Mouse (Mus musculus) MEL-GATA-1-ER (cell line): Measurements from ENCODE around the gene Olfr92.

Source experiments
- DNase-seq: peaks from one replicate; pipeline ENCODE4 v3.0.0-alpha.2; 2012; ENCODE audit warnings: low read depth; ENCODE audit errors: extremely low read depth

Gene Olfr92

DNA sequence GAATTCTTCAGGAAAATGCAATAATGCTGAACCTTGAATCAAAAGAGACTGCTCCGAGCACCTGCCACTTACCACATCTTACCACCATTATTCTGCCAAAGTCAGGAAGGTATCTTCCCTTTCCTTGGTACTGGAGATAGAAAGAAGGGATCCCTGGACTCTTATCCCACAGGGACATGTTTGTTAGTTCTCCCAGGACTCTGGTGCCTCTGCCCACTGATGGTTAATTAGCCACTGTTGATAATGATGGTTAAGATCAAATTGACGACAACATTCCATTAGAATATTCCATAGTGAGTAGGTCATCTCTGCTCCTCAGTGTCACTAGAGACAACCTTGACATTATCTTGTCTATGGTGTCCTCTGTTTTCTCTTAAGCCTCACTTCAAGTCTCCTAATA lies at the start of gene Olfr92:
Gene Olfr92, minus strand, starts transcription at position 101 of the 400 bp plus-strand sequence.
- no peak for DNase-seq

DNA sequence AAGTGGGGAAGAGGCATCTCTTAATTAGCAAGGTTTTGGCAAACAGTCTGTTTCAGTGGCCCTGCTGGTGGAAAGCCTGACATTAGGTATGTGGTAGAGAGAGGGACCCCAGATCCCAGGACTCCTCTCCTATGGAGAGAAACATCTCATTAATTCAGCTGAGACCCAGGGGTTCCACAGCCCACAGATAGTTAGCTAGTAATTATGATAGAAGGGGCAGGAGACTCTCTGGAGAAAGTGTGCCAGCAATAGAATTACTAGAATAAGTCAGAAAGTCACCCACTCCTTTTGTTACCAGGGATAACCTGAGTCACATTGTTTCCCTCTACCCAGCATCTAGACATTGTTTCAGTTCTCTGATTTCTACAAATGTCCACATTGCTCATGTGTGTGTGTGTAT lies 41.5 kb upstream of the Olfr92 start, which contains the start of gene Olfr93:
Gene Olfr93, minus strand, starts transcription at position 101 of the 400 bp plus-strand sequence.
- no peak for DNase-seq

DNA sequence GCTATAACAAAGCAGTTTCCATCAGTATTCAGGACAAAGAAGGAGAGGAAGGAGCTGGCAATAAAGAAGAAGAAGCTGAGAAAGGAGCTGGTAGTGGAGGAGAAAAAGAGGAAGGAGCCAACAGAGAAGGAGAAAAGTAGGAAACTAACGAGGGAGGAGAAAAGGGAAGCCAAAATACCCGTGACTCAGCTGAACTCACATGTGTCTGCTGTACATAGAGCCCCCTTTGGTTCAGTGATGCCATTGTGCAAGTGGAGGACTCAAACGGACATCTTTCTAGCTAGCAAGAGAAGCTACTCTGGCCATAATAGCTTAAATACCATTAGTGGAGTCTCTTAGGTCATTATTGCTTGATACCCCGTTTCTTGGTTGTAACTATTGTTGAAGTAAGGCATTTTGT lies 11.5 kb upstream of the Olfr92 start:
- peak; percentile 2 for DNase-seq

DNA sequence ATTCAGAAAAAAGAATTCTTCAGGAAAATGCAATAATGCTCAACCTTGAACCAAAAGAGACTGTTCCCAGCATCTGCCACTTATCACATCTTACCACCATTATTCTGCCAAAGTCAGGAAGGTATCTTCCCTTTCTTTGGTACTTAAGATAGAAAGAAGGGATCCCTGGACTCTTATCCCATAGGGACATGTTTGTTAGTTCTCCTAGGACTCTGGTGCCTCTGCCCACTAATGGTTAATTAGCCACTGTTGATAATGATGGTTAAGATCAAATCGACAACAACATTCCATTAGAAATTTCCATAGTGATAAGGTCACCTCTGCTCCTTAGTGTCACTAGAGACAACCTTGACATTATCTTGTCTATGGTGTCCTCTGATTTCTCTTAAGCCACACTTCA lies 21.7 kb downstream of the Olfr92 start, which contains the start of gene Olfr91:
Gene Olfr91, minus strand, starts transcription at position 101 of the 400 bp plus-strand sequence.
- no peak for DNase-seq

DNA sequence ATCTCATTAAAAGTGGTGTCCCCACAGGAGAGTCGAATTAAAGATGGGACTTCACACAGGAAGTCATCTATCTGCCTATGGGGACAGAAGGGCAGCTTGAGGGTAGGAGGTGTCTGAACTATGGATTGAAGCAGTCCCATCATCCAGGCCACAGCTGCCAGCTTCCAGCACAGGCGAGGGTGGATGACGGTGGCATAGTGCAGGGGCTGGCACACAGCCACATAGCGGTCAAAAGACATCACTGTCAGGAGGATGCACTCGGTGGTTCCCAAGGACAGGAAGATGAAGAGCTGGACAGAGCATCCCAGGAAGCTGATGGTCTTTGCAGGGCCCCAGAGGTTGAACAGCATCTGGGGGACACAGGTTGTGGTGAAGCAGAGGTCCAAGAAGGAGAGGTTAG lies 26.6 kb downstream of the Olfr92 start:
- no peak for DNase-seq

- DNase-seq = no peak
Measured at GRCm38 (mm10) chr17:37092198-37092597, 27.7 kb downstream of the Olfr92 start.

- DNase-seq = no peak
Measured at GRCm38 (mm10) chr17:37088399-37088798, 31.5 kb downstream of the Olfr92 start, which contains the start of gene Olfr90. Gene Olfr90, minus strand, starts transcription at chr17:37088499.

- DNase-seq = no peak
Measured at GRCm38 (mm10) chr17:37085545-37085944, 34.3 kb downstream of the Olfr92 start.

DNA sequence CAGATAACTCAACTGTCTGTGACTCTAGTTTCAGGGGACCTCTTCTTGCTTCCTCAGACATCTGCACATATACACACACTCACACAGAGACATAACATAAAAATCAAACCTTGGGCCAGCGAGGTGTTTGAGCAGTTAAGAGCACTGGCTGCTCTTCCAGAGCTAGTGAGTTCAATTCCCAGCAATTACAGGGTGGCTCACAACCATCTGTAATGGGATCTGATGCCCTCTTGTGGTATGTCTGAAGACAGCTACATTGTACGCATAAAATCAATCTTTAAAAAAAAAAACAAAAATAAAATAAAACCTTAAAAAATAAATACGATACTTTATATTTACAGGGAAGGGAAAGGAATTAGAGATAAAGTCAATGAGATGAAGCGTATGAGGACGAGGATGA lies 35.3 kb downstream of the Olfr92 start:
- no peak for DNase-seq

- DNase-seq = peak; percentile 21
Measured at GRCm38 (mm10) chr17:37083327-37083726, 36.6 kb downstream of the Olfr92 start.

- DNase-seq = no peak
Measured at GRCm38 (mm10) chr17:37081659-37082058, 38.2 kb downstream of the Olfr92 start.

DNA sequence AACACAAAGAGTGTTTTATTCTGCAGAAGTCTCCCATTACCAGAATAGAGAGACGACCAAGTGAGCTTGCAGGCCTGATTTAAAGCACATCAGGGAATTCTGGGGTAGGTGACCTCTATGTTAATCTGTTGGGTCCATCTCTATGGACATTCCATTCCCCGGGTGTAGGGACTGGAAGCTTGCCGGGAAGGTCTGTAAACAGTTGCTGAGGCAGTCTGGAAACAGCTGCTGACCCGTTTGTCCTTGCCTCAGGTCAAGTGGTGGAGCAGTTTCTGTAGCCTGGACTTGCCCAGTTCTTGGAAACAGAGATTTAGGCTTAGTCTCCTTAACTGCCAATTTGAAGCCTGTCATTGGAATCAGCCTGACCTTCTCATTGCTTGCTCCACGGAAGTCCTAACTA lies 39.8 kb downstream of the Olfr92 start:
- no peak for DNase-seq

DNA sequence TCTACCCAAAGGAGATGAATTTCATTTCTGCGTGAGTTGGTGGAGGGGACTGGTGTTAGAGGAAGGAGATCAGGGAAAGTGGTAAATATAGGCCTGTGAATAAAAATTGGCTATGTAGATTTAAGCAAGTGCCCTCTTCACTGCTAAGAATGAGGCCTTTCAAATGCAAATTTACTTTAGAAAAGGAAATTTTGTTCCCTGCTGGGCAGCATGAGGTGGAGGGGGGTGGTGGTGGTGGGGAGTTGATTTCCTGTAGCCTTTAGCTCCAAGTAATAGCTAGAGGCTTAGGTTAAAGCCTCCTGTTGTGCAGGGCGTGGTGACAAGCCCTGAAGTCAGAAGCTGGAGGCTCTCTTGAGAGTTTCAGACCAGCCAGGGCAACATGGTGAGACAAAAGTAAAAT lies 40.9 kb downstream of the Olfr92 start:
- no peak for DNase-seq

- DNase-seq = no peak
Measured at GRCm38 (mm10) chr17:37078193-37078592, 41.7 kb downstream of the Olfr92 start.

GRCm38 (mm10) chr17:37075766-37076165 lies 44.1 kb downstream of the Olfr92 start:
- DNase-seq = no peak

GRCm38 (mm10) chr17:37075181-37075580 lies 44.7 kb downstream of the Olfr92 start:
- no peak for DNase-seq

DNA sequence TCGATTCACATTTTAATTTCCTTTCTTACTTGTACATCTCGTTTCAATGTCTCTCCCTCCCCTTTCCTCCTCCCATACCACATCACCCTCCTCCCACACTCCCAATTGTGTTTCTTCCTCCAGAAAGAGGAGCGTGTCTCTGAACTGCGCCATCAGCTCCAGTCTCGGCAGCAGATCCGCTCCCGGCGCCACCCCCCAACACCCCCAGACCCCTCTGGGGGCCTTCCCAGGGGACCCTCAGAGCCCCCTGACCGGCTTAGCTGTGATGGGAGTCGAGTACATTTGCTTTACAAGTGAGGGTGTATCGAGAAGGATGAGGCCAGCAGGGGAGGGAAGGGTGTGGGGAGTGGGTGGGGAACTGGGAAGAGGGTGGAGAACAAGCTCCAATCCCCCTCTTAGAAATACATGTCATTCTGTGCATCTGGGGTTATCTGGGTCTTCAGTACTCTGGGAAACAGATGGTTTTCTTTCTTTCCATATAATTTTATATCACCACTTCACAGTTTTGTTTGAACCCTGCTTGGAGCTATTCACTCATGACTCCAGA lies 47.1 kb downstream of the Olfr92 start:
- DNase-seq = no peak

DNA sequence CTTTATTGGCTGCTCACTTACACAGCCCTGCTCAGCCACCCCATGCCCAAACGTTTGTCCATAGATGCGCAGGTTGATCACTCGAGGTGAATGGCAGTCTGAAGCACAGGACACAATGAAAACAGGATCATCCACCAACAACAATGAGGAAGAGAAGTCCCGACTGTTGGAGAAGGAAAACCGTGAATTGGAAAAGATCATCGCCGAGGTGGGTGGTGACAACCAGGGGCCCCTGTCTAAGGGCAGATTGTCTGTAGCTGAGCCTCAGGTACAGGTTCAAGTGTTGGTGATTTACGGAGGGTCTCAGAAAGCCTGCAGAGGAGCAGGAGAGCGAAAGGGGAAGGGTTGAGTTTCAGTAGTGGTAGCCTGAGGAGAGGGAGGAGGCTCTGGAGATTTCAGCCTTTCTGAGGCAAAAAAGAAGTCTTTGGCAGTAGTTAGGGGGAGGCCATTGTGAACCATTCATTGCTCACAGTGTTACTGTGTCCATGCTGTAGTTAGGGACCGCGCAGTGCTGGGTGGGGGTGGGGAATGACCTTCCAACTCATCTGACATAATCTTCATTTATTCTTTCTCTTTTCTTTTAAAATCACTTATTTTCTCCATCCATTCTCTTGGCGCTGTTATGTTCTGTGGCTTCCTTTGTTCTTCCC lies 47.7 kb downstream of the Olfr92 start:
- DNase-seq = no peak

- DNase-seq = no peak
Measured at GRCm38 (mm10) chr17:37070121-37070520, 49.8 kb downstream of the Olfr92 start.

- no peak for DNase-seq
Measured at GRCm38 (mm10) chr17:37067861-37068260, 52.0 kb downstream of the Olfr92 start.

DNA sequence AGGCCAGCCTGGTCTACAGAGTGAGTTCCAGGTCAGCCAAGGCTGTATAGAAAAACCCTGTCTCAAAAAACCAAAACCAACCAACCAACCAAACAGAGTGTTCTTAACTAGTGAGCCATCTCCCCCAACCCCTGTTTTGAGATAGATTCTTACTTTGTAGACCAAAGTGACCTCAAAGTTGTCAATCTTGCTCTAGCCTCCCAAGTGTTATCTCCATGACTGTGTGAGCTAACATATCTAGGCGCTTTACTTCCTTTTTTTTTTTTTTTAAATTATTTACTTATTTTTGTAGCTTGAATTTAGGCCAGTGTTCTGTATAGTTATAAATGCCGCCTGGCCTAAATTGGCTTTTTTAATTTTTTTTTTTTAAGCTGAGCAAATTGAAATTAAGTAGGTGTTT lies 53.9 kb downstream of the Olfr92 start:
- DNase-seq = peak; percentile 64

GRCm38 (mm10) chr17:37063686-37064495 lies 56.0 kb downstream of the Olfr92 start:
- DNase-seq = no peak
